ENCODE assay signal across 7 mouse cellular contexts in the genomic region with DNA sequence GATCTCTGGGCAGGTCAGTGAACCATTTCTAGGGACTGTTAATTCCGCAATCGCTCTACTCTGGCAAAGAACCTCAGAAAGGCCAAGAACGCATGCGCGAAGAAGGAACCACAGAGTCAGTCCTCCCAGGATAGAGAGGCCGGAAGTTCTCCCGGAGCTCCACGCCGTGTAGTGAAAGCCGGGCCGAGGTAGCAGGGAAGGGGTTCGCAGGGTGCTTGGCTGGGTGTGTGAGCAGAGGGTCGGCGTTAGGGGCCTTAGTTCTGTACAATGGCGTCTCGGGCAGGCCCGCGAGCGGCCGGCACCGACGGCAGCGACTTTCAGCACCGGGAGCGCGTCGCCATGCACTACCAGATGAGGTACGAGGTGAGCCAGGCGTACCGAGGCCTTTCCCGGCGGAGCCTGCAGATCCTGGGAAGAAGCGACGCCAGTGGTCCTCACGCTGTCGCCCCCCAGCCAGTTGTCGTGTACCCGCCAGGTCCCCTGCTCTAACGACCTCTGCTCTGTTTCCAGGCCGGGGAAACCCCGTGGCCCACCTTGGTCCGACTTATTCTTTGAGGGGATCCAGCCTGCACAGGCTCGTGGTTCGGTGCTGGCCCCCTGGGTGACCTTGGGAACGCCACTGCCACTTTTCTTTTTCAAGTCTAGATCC. TPM values are rescaled to one million over a fixed set of nuclear protein-coding genes. Genes with fewer than 3 reads are reported as not detected.
DNase-seq lines count a peak whose midpoint lies in the region; ATAC-seq and TF ChIP-seq lines count a peak whose summit lies in the region.

Jagn1 (plus strand) TSS at position 128 of the 649 bp plus-strand sequence.

- peak within 1 kb of the TSS; percentile 97 for H3K4me3 ChIP-seq in embryonic facial prominence, embryonic 12.5 days
- H3K4me3 ChIP-seq in kidney, adult 2 months (ENCODE audit: insufficient read depth, low read depth, low read length) = peak within 1 kb of the TSS; percentile 93
- peak within 1 kb of the TSS; percentile 96 for H3K4me3 ChIP-seq in limb, embryonic 12.5 days (replicated peaks)
- H3K4me3 ChIP-seq in midbrain, embryonic 15.5 days = peak within 1 kb of the TSS; percentile 100
- peak within 1 kb of the TSS; percentile 82 for H3K4me3 ChIP-seq in spleen, adult 2 months (ENCODE audit: extremely low read depth, insufficient read depth, insufficient read length)

- TF ChIP-seq CTCF in kidney, adult 2 months (conservative IDR thresholded peaks at IDR 0.05; ENCODE audit: insufficient read depth, insufficient read length, low read depth, low read length) = no peak
- TF ChIP-seq CTCF in spleen, adult 2 months (IDR thresholded peaks at IDR 0.05; ENCODE audit: extremely low read depth, insufficient read depth, insufficient read length, insufficient replicate concordance) = no peak

- peak within 1 kb of the TSS; percentile 69 for H3K27ac ChIP-seq in embryonic facial prominence, embryonic 12.5 days
- peak within 1 kb of the TSS; percentile 28 for H3K27ac ChIP-seq in kidney, adult 2 months (ENCODE audit: insufficient read depth, low read depth, low read length)
- peak within 1 kb of the TSS; percentile 69; the same call in 1 of the 2 replicates for H3K27ac ChIP-seq in limb, embryonic 12.5 days
- H3K27ac ChIP-seq in midbrain, embryonic 15.5 days = peak within 1 kb of the TSS; percentile 85
- peak within 1 kb of the TSS; percentile 34; the same call in 1 of the 2 replicates for H3K27ac ChIP-seq in spleen, adult 2 months (ENCODE audit: insufficient read depth, low read length)

- peak within 1 kb of the TSS; percentile 92 for H3K9ac ChIP-seq in embryonic facial prominence, embryonic 12.5 days
- peak within 1 kb of the TSS; percentile 94 for H3K9ac ChIP-seq in limb, embryonic 12.5 days (replicated peaks)
- peak within 1 kb of the TSS; percentile 97 for H3K9ac ChIP-seq in midbrain, embryonic 15.5 days

- peaks cover 6% of the 10 kb centered on the region; the same call in 1 of the 2 replicates for H3K4me1 ChIP-seq in embryonic facial prominence, embryonic 12.5 days
- H3K4me1 ChIP-seq in kidney, adult 2 months (ENCODE audit: control insufficient read depth, insufficient read depth, low read length) = peaks cover 15% of the 10 kb centered on the region
- H3K4me1 ChIP-seq in limb, embryonic 12.5 days (replicated peaks) = peaks cover 12% of the 10 kb centered on the region
- peaks cover 18% of the 10 kb centered on the region for H3K4me1 ChIP-seq in midbrain, embryonic 15.5 days
- no peaks in the 10 kb centered on the region for H3K4me1 ChIP-seq in spleen, adult 2 months (ENCODE audit: control insufficient read depth, insufficient read depth, insufficient read length)

- peaks cover 14% of the 10 kb centered on the region for H3K36me3 ChIP-seq in embryonic facial prominence, embryonic 12.5 days
- no peaks in the 10 kb centered on the region for H3K36me3 ChIP-seq in kidney, adult 2 months (ENCODE audit: control insufficient read depth, insufficient read depth, low read length)
- peaks cover 24% of the 10 kb centered on the region for H3K36me3 ChIP-seq in limb, embryonic 12.5 days
- H3K36me3 ChIP-seq in midbrain, embryonic 15.5 days (replicated peaks) = peaks cover 8% of the 10 kb centered on the region
- H3K36me3 ChIP-seq in spleen, adult 2 months (ENCODE audit: control insufficient read depth, insufficient read depth, low read length) = peaks cover 4% of the 10 kb centered on the region

- H3K4me2 ChIP-seq in embryonic facial prominence, embryonic 12.5 days (replicated peaks) = peak within 1 kb of the TSS; percentile 82
- peak within 1 kb of the TSS; percentile 82 for H3K4me2 ChIP-seq in limb, embryonic 12.5 days
- H3K4me2 ChIP-seq in midbrain, embryonic 15.5 days = peak within 1 kb of the TSS; percentile 83

- H3K27me3 ChIP-seq in embryonic facial prominence, embryonic 12.5 days = no peaks in the 10 kb centered on the region
- H3K27me3 ChIP-seq in kidney, adult 2 months (replicated peaks; ENCODE audit: control insufficient read depth, insufficient read depth, low read length) = no peaks in the 10 kb centered on the region
- no peaks in the 10 kb centered on the region for H3K27me3 ChIP-seq in limb, embryonic 12.5 days
- H3K27me3 ChIP-seq in midbrain, embryonic 15.5 days (replicated peaks) = no peaks in the 10 kb centered on the region
- no peaks in the 10 kb centered on the region for H3K27me3 ChIP-seq in spleen, adult 2 months (ENCODE audit: control insufficient read depth, insufficient read depth, low read length)

- H3K9me3 ChIP-seq in embryonic facial prominence, embryonic 12.5 days = no peaks in the 10 kb centered on the region
- no peaks in the 10 kb centered on the region for H3K9me3 ChIP-seq in limb, embryonic 12.5 days
- no peaks in the 10 kb centered on the region for H3K9me3 ChIP-seq in midbrain, embryonic 15.5 days

- no peak for TF ChIP-seq POLR2A in kidney, adult 2 months (IDR thresholded peaks at IDR 0.05; ENCODE audit: low read depth, low read length)
- peak; percentile 62 for TF ChIP-seq POLR2A in spleen, adult 2 months (IDR thresholded peaks at IDR 0.05; ENCODE audit: low read depth, low read length)

- WGBS in embryonic facial prominence, embryonic 12.5 days = under 1% methylated on average over 45 of the region's 45 CpGs
- under 1% methylated on average over 45 of the region's 45 CpGs for WGBS in kidney, adult 2 months
- WGBS in limb, embryonic 12.5 days = under 1% methylated on average over 45 of the region's 45 CpGs
- under 1% methylated on average over 45 of the region's 45 CpGs for WGBS in midbrain, embryonic 15.5 days
- WGBS in spleen, adult 2 months = under 1% methylated on average over 45 of the region's 45 CpGs

- peak; percentile 89 for DNase-seq in adrenal gland, postnatal 25 days
- DNase-seq in heart, adult 18-20 months = peak; percentile 94 to 98
- DNase-seq in kidney, adult 2 months = peak; percentile 96
- DNase-seq in spleen, adult 2 months (ENCODE audit: low read depth in 1 of 2, low spot score in 2 of 2) = peak; percentile 83 to 91

- ATAC-seq in embryonic facial prominence, embryonic 12.5 days (ENCODE audit: insufficient number of reproducible peaks, insufficient read depth, low FRiP score, low TSS enrichment) = peak; percentile 86
- peak; percentile 82 for ATAC-seq in limb, embryonic 12.5 days (ENCODE audit: insufficient number of reproducible peaks, insufficient read depth, low FRiP score, low TSS enrichment, low read depth)
- peak; percentile 97 for ATAC-seq in midbrain, embryonic 15.5 days (replicated peaks)

RNA-seq across cellular contexts. Expression of gene Jagn1, which starts in this region (rescaled TPM):
- 47.5 and 55.0 TPM in 2 replicates for total RNA-seq in adrenal gland, postnatal 25 days (2021)
- polyA plus RNA-seq in embryonic facial prominence, embryonic 12.5 days (2016; fragmentation: Nextera tagmentation; extraction: Ambion mirVana) = 75.0 and 81.6 TPM in 2 replicates
- 10 to 100 TPM; 20.8 to 22.8 TPM for total RNA-seq in heart, adult 18-20 months (2021)
- 81.6 and 82.0 TPM in 2 replicates for polyA plus RNA-seq in kidney, adult 2 months (2012; rRNA removed)
- polyA plus RNA-seq in limb, embryonic 12.5 days (2016; fragmentation: Nextera tagmentation; extraction: Ambion mirVana) = 75.2 and 77.0 TPM in 2 replicates
- polyA plus RNA-seq in midbrain, embryonic 15.5 days (2015; fragmentation: Nextera tagmentation; extraction: Ambion mirVana) = 94.9 and 101 TPM in 2 replicates
- 32.2 and 33.6 TPM in 2 replicates for polyA plus RNA-seq in spleen, adult 2 months (2012; rRNA removed)

Comparison
In these comparisons a context has a peak if more than half of its experiments do, and no peak if none do; other contexts are left out.
1. Peak in every context shown above with its lines: DNase-seq, ATAC-seq, H3K4me3 ChIP-seq and H3K27ac ChIP-seq.
2. H3K27ac ChIP-seq: peak in every context shown above with its lines; median percentile 85 in midbrain, embryonic 15.5 days; 69 in embryonic facial prominence, embryonic 12.5 days; 69 in limb, embryonic 12.5 days; 34 in spleen, adult 2 months; 28 in kidney, adult 2 months.